Mouse (Mus musculus) heart, postnatal 0 days (tissue): ENCODE measurements around the gene Amacr. TPM values are rescaled to one million over a fixed set of nuclear protein-coding genes. Genes with fewer than 3 reads are reported as not detected.

Source experiments
- ATAC-seq: fragments of 200-750 bp; cut with Nextera tagmentation; 2 replicates; pipeline ENCODE4 v1.8.0; 2017; ENCODE audit warnings: low read depth, moderate number of reproducible peaks, moderate library complexity; ENCODE audit not compliant: insufficient read depth
- DNase-seq: peaks from one replicate; pipeline ENCODE4 v3.0.0-alpha.2; 2016; ENCODE audit warnings: low spot score
- H3K27ac ChIP-seq: fragments of 300-500 bp; sonication (generic); 2 replicates; pipeline ENCODE4 v1.5.1; 2014; ENCODE audit warnings: low read depth, mild to moderate bottlenecking
- H3K27me3 ChIP-seq: fragments of 300-500 bp; sonication (generic); 2 replicates; pipeline ENCODE4 v1.6.1; 2014; ENCODE audit warnings: low read length, mixed read lengths; ENCODE audit not compliant: control insufficient read depth, insufficient read depth
- H3K36me3 ChIP-seq: fragments of 300-500 bp; sonication (generic); replicated peaks from 2 replicates; pipeline ENCODE4 v1.6.1; 2014; ENCODE audit warnings: low read length, mixed read lengths; ENCODE audit not compliant: control insufficient read depth, insufficient read depth
- H3K4me1 ChIP-seq: fragments of 300-500 bp; sonication (generic); 2 replicates; pipeline ENCODE4 v1.6.1; 2014; ENCODE audit warnings: antibody characterized with exemption; ENCODE audit not compliant: control insufficient read depth, insufficient read depth
- H3K4me2 ChIP-seq: fragments of 300-500 bp; sonication (generic); 2 replicates; pipeline ENCODE4 v1.6.1; 2014; ENCODE audit warnings: low read depth, mild to moderate bottlenecking, low read length, moderate library complexity
- H3K4me3 ChIP-seq: fragments of 300-500 bp; sonication (generic); 2 replicates; pipeline ENCODE4 v1.5.1; 2014; ENCODE audit warnings: low read depth, low read length
- H3K9ac ChIP-seq: fragments of 300-500 bp; sonication (generic); replicated peaks from 2 replicates; pipeline ENCODE4 v1.6.1; 2014; ENCODE audit warnings: low read depth, low read length, mixed read lengths
- H3K9me3 ChIP-seq: fragments of 300-500 bp; sonication (generic); replicated peaks from 2 replicates; pipeline ENCODE4 v1.6.1; 2016; ENCODE audit warnings: low read length; ENCODE audit not compliant: control insufficient read depth
- CTCF ChIP-seq: IDR thresholded peaks from 2 replicates; pipeline ENCODE4 v1.5.1; 2016; ENCODE audit warnings: antibody characterized with exemption, control low read depth, low read depth
- EP300 ChIP-seq: IDR thresholded peaks from 2 replicates; pipeline ENCODE4 v1.6.1; 2016; ENCODE audit warnings: antibody characterized with exemption, low read depth
- WGBS: fragments of 180-500 bp; shearing (Covaris S2); extraction: QIAGEN DNeasy Blood & Tissue Kit; methylation state at CpG from one replicate; pipeline ENCODE4 v1.1.7; 2014; 5-methylcytosine and 5-hydroxymethylcytosine counted together
- polyA plus RNA-seq: library from polyadenylated mRNA; unstranded; fragments of >200 nt; fragmentation: Nextera tagmentation; extraction: Ambion mirVana; gene quantifications from 2 replicates; pipeline ENCODE4 v1.2.1, GENCODE M21; 2015
- total RNA-seq: library from RNA; depleted of rRNA; stranded (reverse); fragments of >200 nt; gene quantifications from 2 replicates; pipeline ENCODE4 v1.2.3, GENCODE M21; 2014; ENCODE audit warnings: low replicate concordance; rRNA removed

The Amacr gene
- total and polyA plus RNA-seq, 2 experiments from 2014 or later = 25.5 to 25.8 TPM

DNA sequence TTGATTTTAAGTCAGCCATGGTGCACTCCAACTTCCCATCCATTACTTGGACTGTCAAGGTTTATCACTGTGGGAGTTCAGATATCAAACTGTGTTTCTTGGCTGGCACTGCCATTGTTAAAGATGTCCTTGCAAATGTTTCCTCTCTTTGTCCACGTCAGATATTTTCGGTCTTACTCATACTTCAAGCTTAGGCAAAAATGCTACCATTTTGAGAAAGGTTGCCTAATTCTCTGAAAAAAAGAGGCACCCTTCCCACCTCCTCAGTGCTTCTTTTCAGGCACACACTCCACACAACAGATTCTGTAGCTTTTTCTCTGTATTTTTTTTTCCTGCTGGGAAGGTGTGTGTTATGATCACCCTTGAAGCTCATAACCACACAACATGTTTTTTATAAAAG lies 59.7 kb downstream of the Amacr start:
- Histone ChIP-seq H3K9ac (no peak overlapping the region), H3K27ac (no peak overlapping the region), H3K4me1 (no peaks in the 10 kb centered on the region), H3K27me3 (peaks cover 22% of the 10 kb centered on the region), H3K36me3 (no peaks in the 10 kb centered on the region), H3K4me3 (no peak overlapping the region), H3K9me3 (no peaks in the 10 kb centered on the region), H3K4me2 (no peak overlapping the region)
- DNase-seq (no peak), ATAC-seq (no peak)
- TF ChIP-seq EP300 = no peak
- TF ChIP-seq CTCF = no peak
- 55% methylated on average over 2 of the region's 2 CpGs for WGBS

GRCm38 (mm10) chr15:11042828-11043227 lies 61.3 kb downstream of the Amacr start:
- Histone ChIP-seq H3K9ac (no peak overlapping the region), H3K27ac (no peak overlapping the region), H3K9me3 (no peaks in the 10 kb centered on the region), H3K4me2 (no peak overlapping the region), H3K4me3 (no peak overlapping the region), H3K4me1 (no peaks in the 10 kb centered on the region), H3K36me3 (no peaks in the 10 kb centered on the region), H3K27me3 (peaks cover 6% of the 10 kb centered on the region)
- 59% methylated on average over 5 of the region's 5 CpGs for WGBS
- TF ChIP-seq EP300 = no peak
- no peak for TF ChIP-seq CTCF
- DNase-seq = no peak
- ATAC-seq = no peak

Other genes starting within 250 kb of the Amacr start
- gene C1qtnf3, start 29.4 kb upstream of the Amacr start, total RNA-seq = 6.5 TPM in 1 of 2 replicates, not detected in the other
- 0.16 and 1.3 TPM in 2 replicates for gene C1qtnf3, start 29.4 kb upstream of the Amacr start, polyA plus RNA-seq
- not detected in 2 replicates for gene Slc45a2, start 19.0 kb downstream of the Amacr start, total RNA-seq
- gene Slc45a2, start 19.0 kb downstream of the Amacr start, polyA plus RNA-seq = 0.12 and 0.18 TPM in 2 replicates
- gene Rxfp3, start 56.2 kb downstream of the Amacr start, total RNA-seq = 1.8 TPM in 1 of 2 replicates, not detected in the other
- 0.05 and 0.07 TPM in 2 replicates for gene Rxfp3, start 56.2 kb downstream of the Amacr start, polyA plus RNA-seq
- 5.4 and 6.4 TPM in 2 replicates for gene Adamts12, start 83.0 kb downstream of the Amacr start, total RNA-seq
- 1.1 and 1.2 TPM in 2 replicates for gene Adamts12, start 83.0 kb downstream of the Amacr start, polyA plus RNA-seq